Mouse (Mus musculus): Measurements from ENCODE around the gene Zfyve28.
A peak's percentile ranks its signal among the peaks of the same experiment; 100 is the strongest.

The Zfyve28 gene

GRCm38 (mm10) chr5:34246443-34246842 lies 41.8 kb downstream of the Zfyve28 start:
- no peak for DNase-seq

DNA sequence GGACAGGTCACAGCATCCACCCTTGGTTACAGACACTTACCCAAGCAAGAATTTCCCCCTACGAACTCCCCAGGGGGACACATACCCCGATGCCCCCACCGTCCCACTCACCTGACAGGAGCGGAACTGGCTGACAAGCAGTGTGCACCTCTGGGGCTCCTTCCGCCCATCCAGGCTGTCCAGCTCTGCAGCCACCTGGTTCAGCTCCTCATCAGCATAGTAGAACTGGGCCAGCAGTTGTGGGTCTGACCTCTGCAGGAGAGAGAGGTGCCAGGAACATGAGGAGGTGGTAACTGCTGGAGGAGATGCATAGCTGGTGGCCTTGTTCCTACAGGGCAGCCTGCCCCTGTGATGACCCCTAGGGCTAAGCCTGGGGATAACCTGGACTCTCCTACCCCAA lies 45.2 kb downstream of the Zfyve28 start:
- DNase-seq: no peak

DNA sequence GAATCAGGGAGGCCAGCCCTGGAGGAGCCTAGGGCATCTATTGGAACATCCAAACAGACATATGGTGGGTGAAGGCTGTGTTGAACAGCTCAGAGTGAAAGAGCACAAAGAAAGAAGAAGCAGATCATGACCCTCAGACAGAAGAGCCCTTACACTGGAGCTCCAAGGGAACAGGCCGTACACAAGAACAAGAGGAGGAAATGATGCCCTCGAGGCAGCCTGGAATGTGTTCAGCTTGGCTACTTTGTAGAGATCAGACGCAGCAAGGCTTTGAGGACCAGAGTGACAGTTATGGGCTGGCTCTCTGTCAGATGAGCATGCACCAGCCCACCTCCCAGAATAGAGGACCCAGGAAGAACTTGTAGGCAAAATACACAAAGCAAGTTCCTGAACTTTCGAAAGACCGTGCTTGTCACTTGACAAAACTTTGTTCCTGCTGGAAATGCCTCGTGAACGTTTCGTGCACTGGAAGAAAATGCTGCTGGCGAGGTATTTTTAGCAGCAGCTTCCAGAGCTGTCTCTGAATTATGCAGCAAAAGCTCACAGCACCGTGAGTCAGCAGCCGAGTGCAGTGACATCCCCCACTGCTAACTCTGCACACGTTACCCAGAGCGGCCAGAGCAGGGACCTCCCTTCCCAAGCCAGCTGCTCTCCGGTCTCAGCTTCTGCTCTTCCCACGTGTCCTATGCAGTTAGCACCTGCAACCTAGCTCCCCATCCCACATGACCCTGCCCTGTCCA lies 45.9 kb downstream of the Zfyve28 start:
- peak; percentile 98 for DNase-seq

- no peak for DNase-seq
These were observed 49.8 kb downstream of the Zfyve28 start for GRCm38 (mm10) chr5:34238444-34238843.

- DNase-seq: peak; percentile 94
These were observed 52.3 kb downstream of the Zfyve28 start for GRCm38 (mm10) chr5:34235898-34236420.

DNA sequence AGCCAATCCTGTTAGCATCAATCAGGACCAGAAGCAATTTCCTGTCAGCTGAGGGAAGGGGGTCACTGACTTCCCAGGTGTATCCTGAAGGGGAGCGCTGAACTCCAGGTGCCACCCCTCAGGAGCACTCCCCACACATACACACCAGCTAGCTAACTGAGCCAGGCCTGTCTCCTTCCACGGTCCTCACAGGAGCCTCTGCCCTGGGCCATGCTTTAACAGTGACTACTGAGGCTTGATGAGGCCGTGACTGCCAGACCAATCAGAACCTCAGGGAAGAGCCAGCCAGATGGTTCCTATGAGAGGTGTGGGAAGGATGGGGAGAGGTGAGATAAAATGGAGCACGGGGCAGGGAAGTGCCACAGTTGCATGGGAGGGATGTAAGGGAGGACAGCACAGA lies 53.2 kb downstream of the Zfyve28 start:
- DNase-seq: no peak

DNA sequence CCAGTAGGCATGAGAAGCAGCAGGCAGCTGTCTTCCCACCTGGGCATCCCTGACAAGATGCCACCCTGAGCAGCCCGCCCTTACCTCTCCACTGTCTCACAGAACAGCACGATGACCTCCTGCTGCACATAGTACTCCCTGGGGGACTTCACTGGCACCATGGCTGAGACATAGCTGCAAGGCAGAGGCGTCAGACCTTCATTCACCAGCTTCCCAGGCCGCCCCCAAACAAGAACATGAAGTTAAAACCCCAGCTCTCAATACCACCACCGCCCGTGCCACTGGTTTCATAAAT lies 55.1 kb downstream of the Zfyve28 start:
- DNase-seq: no peak

DNA sequence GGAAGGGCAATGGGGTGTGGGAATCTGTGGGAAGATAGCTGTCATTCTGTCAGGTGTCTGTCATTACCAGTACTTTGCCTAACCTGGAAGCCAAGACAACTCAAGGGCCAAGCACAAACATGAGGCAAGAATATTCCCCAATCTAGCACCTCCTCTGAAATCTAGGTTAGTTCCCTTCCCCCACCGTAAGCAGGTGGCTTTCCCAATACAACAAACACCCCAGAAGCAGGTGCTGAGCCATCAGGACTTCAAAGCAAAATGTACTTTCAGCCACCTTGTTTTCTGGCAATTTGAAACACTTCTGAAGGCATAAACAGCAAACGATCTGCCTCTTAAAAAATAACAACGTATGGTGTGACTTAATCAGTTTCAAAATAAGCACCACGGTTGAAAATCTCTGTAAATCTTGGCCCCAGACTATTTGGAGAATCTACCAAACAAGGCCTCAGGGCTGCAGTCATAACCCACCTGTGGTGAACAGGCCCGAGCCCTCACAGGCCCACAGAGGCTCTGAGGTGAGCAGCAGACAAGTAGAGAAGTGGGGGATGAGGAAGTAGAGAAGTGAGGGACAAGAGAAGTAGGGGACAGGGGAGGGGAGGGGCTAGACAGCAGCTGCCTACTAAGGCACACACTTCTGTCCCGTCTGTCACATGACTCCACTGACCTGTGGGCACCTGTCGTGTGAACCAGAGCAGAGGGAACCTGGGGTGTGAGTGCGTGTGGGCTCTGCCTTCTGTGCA lies 55.6 kb downstream of the Zfyve28 start:
- DNase-seq: no peak

DNA sequence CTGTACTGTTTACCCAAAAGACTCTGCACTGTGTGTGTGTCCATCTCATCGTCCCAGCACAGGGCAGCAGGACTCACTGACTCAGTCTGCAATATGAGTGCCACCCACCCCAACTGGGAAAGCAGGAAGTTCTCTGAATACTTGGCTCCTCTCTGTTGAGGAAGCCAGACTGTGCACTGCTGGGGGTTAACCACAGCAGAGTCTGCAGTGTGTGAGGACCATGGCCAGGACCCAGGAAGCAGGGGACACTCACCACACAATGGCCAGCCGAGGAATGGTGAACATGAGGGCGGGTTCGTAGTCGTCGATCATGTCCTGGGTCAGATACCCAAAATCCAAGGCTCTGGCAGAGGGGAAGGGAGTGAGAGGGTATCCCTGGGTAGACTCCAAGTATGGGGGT lies 56.3 kb downstream of the Zfyve28 start:
- peak; percentile 94 for DNase-seq

- no peak for DNase-seq
These were observed 57.4 kb downstream of the Zfyve28 start for GRCm38 (mm10) chr5:34230599-34231485.

- DNase-seq: no peak
These were observed 58.7 kb downstream of the Zfyve28 start for GRCm38 (mm10) chr5:34229503-34229902.

GRCm38 (mm10) chr5:34225516-34225915 lies 62.7 kb downstream of the Zfyve28 start:
- no peak for DNase-seq

GRCm38 (mm10) chr5:34224515-34224914 lies 63.7 kb downstream of the Zfyve28 start:
- DNase-seq: no peak

DNA sequence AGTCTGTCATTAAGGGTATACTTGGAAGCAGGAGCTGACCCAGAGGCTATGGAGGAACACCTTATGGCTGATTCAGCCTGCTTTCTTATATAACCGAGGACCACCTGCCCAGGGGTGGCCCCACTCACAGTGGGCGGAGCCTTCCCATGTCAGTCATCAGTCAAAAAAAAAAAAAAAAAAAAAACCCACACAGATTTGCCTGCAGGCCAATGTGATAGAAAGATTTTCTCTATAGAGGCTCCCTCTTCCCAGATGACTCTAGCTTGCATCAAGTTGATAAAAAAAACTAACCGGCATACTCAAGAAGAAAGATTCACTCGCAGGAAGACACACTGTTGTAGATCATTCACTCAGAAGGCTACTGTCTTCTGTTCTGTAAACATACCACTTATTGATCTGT lies 68.2 kb downstream of the Zfyve28 start:
- no peak for DNase-seq

DNA sequence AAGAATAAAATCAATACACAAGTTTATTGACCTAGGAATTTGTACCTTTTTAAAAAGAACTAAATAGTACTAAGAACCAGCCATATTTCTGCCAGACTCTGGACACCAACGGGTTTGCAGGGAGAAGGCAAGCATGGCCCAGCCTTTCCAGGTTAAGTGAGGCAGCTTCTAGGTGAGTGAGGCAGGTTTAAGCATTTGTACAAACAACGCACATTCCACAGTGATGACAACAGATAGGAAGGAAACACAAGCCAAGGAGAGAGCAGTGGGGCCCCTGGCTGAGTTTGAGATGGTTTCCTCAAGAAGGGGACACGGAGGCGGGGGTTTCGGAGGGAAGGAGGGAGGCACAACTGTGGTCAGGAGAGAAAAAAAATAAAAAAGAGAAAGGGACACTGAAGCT lies 69.6 kb downstream of the Zfyve28 start:
- DNase-seq: no peak

DNA sequence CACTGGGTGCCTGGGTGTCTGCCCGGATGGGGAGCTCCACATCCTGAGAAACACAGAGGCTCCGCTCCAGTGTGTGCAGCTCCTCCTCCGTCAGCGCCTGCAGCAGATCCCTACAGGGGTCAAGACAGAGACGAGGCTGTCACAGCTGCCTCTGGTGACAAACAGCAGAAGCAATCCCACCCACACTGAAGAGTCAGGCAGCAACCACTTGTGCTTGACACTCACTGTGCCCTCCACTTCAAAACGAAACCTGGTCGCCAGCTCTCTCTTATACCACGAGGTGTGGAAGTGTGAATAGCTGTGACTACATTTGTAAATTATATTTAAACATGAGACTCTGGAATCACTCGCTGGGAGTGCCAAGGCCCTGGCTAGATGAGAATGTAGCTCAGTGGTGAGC lies 70.5 kb downstream of the Zfyve28 start:
- peak; percentile 95 for DNase-seq

DNA sequence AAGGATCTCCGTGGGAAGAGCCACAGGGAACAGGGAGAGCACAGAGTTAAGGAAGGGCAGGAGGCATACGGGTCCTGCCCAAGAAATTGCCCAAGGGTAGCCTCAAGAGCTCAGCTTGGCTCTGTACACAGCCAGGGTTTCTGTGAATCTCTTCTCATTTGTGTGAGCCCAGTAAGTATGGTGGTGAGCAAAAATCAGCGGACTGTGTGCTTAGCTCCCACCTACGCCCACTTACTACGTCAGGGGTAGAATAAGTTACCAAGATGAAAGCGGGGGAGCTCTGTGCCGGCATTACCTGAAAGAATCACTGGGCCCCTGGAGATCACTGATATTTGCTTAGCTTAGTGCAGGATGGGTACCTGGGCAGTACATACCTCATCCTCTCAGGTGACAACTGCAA lies 72.2 kb downstream of the Zfyve28 start:
- DNase-seq: no peak

DNA sequence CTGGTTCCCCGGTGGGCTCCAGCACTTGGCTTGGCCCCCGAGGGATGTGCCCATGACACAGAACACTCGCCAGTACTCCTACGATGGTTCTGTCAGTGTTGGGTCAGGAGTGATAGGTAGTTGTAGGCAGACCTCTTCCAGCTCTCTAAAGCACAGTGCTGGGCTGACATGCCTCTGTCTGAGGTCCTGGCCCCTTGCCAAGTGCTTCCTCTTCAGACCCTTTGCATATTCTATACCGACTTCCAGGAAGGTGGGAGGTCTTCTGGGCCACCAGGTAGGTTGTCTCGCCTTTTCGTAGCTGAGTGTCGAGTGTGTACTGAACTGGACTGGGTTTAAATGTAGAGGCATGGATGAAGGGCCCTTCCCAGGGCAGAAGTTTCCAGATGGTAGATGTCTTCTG lies 74.6 kb downstream of the Zfyve28 start:
- no peak for DNase-seq

- peak; percentile 96 for DNase-seq
These were observed 78.0 kb downstream of the Zfyve28 start for GRCm38 (mm10) chr5:34210279-34210678.

DNA sequence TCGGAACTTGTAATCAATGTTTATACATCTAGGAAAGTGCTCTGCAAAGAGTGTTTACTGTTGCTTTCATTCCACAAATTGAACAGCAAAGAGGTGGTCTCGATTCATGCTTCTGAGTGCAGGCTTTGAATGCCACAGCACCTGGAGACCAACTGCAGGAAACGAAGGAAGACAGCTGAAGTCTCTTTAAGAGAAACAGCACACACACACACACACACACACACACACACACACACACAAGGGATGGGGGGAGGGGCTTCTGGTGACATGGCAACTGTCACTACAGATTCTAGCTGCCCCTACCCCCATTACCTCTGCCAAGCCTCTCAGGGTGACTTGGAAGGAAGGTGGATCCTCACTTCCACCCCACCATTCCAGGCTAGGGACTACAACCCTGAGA lies 80.7 kb downstream of the Zfyve28 start:
- no peak for DNase-seq

GRCm38 (mm10) chr5:34205788-34206187 lies 82.5 kb downstream of the Zfyve28 start:
- no peak for DNase-seq

GRCm38 (mm10) chr5:34204911-34205310 lies 83.3 kb downstream of the Zfyve28 start:
- DNase-seq: no peak

- DNase-seq: no peak
These were observed 86.2 kb downstream of the Zfyve28 start for GRCm38 (mm10) chr5:34202006-34202405.

- DNase-seq: no peak
These were observed 86.9 kb downstream of the Zfyve28 start for GRCm38 (mm10) chr5:34201396-34201795.

Measured in heart, adult 11 months (tissue).